9 mouse cellular contexts compared by ENCODE assay signal in genomic region chr5:106461913-106462312, GRCm38 (mm10). TPM values are rescaled to one million over a fixed set of nuclear protein-coding genes. Genes with fewer than 3 reads are reported as not detected.
DNase-seq lines count a peak whose midpoint lies in the region; ATAC-seq and TF ChIP-seq lines count a peak whose summit lies in the region.
"Had no signal": no experiment of that assay in that cellular context is flagged by ENCODE, and none has a peak within 500 bp of the region (broad histone marks: within the 10 kb centered on the region; RNA-seq: fewer than 3 reads in every experiment).

No protein-coding gene starts in this region.

- no peak overlapping the region for H3K9ac ChIP-seq in forebrain, embryonic 11.5 days (ENCODE audit: low read length)
- H3K9ac ChIP-seq in forebrain, embryonic 13.5 days, result no peak overlapping the region
- no peak overlapping the region for H3K9ac ChIP-seq in limb, embryonic 11.5 days (ENCODE audit: low read length)

- H3K4me1 ChIP-seq in forebrain, embryonic 11.5 days (replicated peaks; ENCODE audit: control insufficient read depth, insufficient read depth, low read length), result peaks cover 32% of the 10 kb centered on the region; the same call in 1 of the 2 replicates
- peaks cover 76% of the 10 kb centered on the region for H3K4me1 ChIP-seq in forebrain, embryonic 13.5 days
- H3K4me1 ChIP-seq in lung, adult 2 months (ENCODE audit: control insufficient read depth, insufficient read depth, low read length), result no peaks in the 10 kb centered on the region
- H3K4me1 ChIP-seq in limb, embryonic 11.5 days (ENCODE audit: control insufficient read depth, insufficient read depth, low read length), result peaks cover 19% of the 10 kb centered on the region

- no peak for TF ChIP-seq POLR2A in lung, adult 2 months (IDR thresholded peaks at IDR 0.05; ENCODE audit: borderline replicate concordance, extremely low read depth, low read depth, low read length)

- 0% methylated on average over 4 of the region's 4 CpGs for WGBS in forebrain, embryonic 11.5 days
- 2% methylated on average over 4 of the region's 4 CpGs for WGBS in forebrain, embryonic 13.5 days
- 2% methylated on average over 4 of the region's 4 CpGs for whole genome bisulfite sequencing in lung, adult 2 months
- 0% methylated on average over 4 of the region's 4 CpGs for WGBS in limb, embryonic 11.5 days

- no peak overlapping the region for H3K27ac ChIP-seq in forebrain, embryonic 11.5 days (ENCODE audit: low read depth, low read length)
- no peak overlapping the region for H3K27ac ChIP-seq in forebrain, embryonic 13.5 days
- no peak overlapping the region for H3K27ac ChIP-seq in limb, embryonic 11.5 days (replicated peaks; ENCODE audit: low read depth, low read length)

- ATAC-seq in forebrain, embryonic 11.5 days (replicated peaks; ENCODE audit: low FRiP score), result no peak
- no peak for ATAC-seq in forebrain, embryonic 13.5 days
- ATAC-seq in limb, embryonic 11.5 days (ENCODE audit: insufficient number of reproducible peaks, low FRiP score, low TSS enrichment, low read depth), result no peak
- no peak for ATAC-seq in frontal cortex, adult (ENCODE audit: low TSS enrichment)

- peaks cover 86% of the 10 kb centered on the region for H3K27me3 ChIP-seq in forebrain, embryonic 11.5 days (ENCODE audit: control insufficient read depth, insufficient read depth, low read length)
- peaks cover 99% of the 10 kb centered on the region for H3K27me3 ChIP-seq in forebrain, embryonic 13.5 days
- H3K27me3 ChIP-seq in limb, embryonic 11.5 days (ENCODE audit: control insufficient read depth, insufficient read depth, low read length), result peaks cover 95% of the 10 kb centered on the region

- TF ChIP-seq CTCF in lung, adult 2 months (IDR thresholded peaks at IDR 0.05; ENCODE audit: insufficient read depth, low read length), result peak; percentile 63

- no peaks in the 10 kb centered on the region for H3K9me3 ChIP-seq in forebrain, embryonic 11.5 days (ENCODE audit: control insufficient read depth, low read length)
- H3K9me3 ChIP-seq in forebrain, embryonic 13.5 days (replicated peaks), result no peaks in the 10 kb centered on the region
- H3K9me3 ChIP-seq in limb, embryonic 11.5 days (ENCODE audit: control insufficient read depth, low read length), result no peaks in the 10 kb centered on the region

- no peak overlapping the region for H3K4me3 ChIP-seq in forebrain, embryonic 11.5 days (ENCODE audit: low read depth, low read length)
- no peak overlapping the region for H3K4me3 ChIP-seq in forebrain, embryonic 13.5 days
- H3K4me3 ChIP-seq in lung, adult 2 months (replicated peaks; ENCODE audit: extremely low read depth, low read depth, low read length), result no peak overlapping the region
- H3K4me3 ChIP-seq in limb, embryonic 11.5 days (ENCODE audit: low read depth, low read length), result no peak overlapping the region

- no peak overlapping the region for H3K4me2 ChIP-seq in forebrain, embryonic 11.5 days (ENCODE audit: low read depth, low read length, severe bottlenecking)
- H3K4me2 ChIP-seq in forebrain, embryonic 13.5 days, result no peak overlapping the region
- no peak overlapping the region for H3K4me2 ChIP-seq in limb, embryonic 11.5 days (ENCODE audit: low read depth, severe bottlenecking)

- no peaks in the 10 kb centered on the region for H3K36me3 ChIP-seq in forebrain, embryonic 11.5 days (ENCODE audit: control insufficient read depth, insufficient read depth, low read length)
- H3K36me3 ChIP-seq in forebrain, embryonic 13.5 days (ENCODE audit: poor library complexity, severe bottlenecking), result no peaks in the 10 kb centered on the region
- no peaks in the 10 kb centered on the region for H3K36me3 ChIP-seq in limb, embryonic 11.5 days (ENCODE audit: control insufficient read depth, insufficient read depth, low read length)
- H3K36me3 ChIP-seq: G1E had no signal

- peak; percentile 75 for DNase-seq in forebrain, embryonic 11.5 days (ENCODE audit: low spot score)
- DNase-seq in lung, adult 2 months, result no peak
- no peak for DNase-seq in lung, adult 18-20 months
- peak; percentile 78 for DNase-seq in cerebellum, adult 8-10 months
- peak; percentile 78 for DNase-seq in limb, embryonic 11.5 days (ENCODE audit: low spot score)
- DNase-seq in ovary, postnatal 10 days (ENCODE audit: low spot score), result no peak

RNA-seq across cellular contexts. Expression of gene Barhl2, which starts 3.9 kb away (rescaled TPM):
- polyA plus RNA-seq in forebrain, embryonic 11.5 days (2014; fragmentation: Nextera tagmentation; extraction: Ambion mirVana), result 7.0 and 7.9 TPM in 2 replicates
- polyA plus RNA-seq in forebrain, embryonic 13.5 days (2015; fragmentation: Nextera tagmentation; extraction: Ambion mirVana), result 1.8 and 5.5 TPM in 2 replicates
- polyA plus RNA-seq in lung, adult 2 months (2012; rRNA removed), result not detected in 2 replicates
- polyA plus RNA-seq in limb, embryonic 11.5 days (2014; fragmentation: Nextera tagmentation; extraction: Ambion mirVana), result not detected in 2 replicates
- polyA plus RNA-seq: G1E had no signal

Comparison
In these comparisons a context has a peak if more than half of its experiments do, and no peak if none do; other contexts are left out.
1. DNase-seq: peak in forebrain, embryonic 11.5 days (single experiment), cerebellum, adult 8-10 months (single experiment) and limb, embryonic 11.5 days (single experiment); none in lung, adult 2 months (single experiment), lung, adult 18-20 months (0 of 2) and ovary, postnatal 10 days (single experiment).